Mouse (Mus musculus) CH12.LX (cell line): ENCODE measurements at regions not wholly inside any gene's neighbourhood (a gene's known extent, or its start where the extent isn't known, plus 50 kb on each side); places are given as distances from the start of the nearest gene placed in this dataset.

ENCODE experiments used
- CTCF ChIP-seq, 2 experiments: IDR thresholded peaks in 1 of 2; conservative IDR thresholded peaks in 1 of 2; 2 replicates each; pipeline ENCODE4 v1.5.1; 2011 to 2012; ENCODE audit warnings: low read depth in 2 of 2, low read length in 2 of 2, improper control_type of control experiment in 1 of 2, inconsistent platforms in 1 of 2, mild to moderate bottlenecking in 1 of 2, moderate library complexity in 1 of 2
- E2F4 ChIP-seq: IDR thresholded peaks from 2 replicates; pipeline ENCODE4 v1.6.1; 2011; ENCODE audit warnings: low read depth, low read length, improper control_type of control experiment; ENCODE audit not compliant: insufficient replicate concordance
- MXI1 ChIP-seq: IDR thresholded peaks from 2 replicates; pipeline ENCODE4 v1.6.1; 2011; ENCODE audit warnings: mild to moderate bottlenecking, low read depth, low read length, improper control_type of control experiment
- POLR2A ChIP-seq: IDR thresholded peaks from 2 replicates; pipeline ENCODE4 v1.6.1; 2011; ENCODE audit warnings: low read depth, mild to moderate bottlenecking, improper control_type of control experiment, low read length
- RAD21 ChIP-seq: IDR thresholded peaks from 2 replicates; pipeline ENCODE4 v1.6.1; 2011; ENCODE audit warnings: low read depth, mild to moderate bottlenecking, low read length, improper control_type of control experiment, moderate library complexity
- TBP ChIP-seq: conservative IDR thresholded peaks from 2 replicates; pipeline ENCODE4 v1.6.1; 2011; ENCODE audit warnings: low read depth, low read length, improper control_type of control experiment
- TCF12 ChIP-seq: IDR thresholded peaks from 2 replicates; pipeline ENCODE4 v1.6.1; 2014; ENCODE audit warnings: low read depth, mild to moderate bottlenecking, inconsistent platforms, low read length, improper control_type of control experiment
- ZKSCAN1 ChIP-seq: IDR thresholded peaks from 2 replicates; pipeline ENCODE4 v1.6.1; 2012; ENCODE audit warnings: low read depth, inconsistent platforms, low read length, improper control_type of control experiment, borderline replicate concordance

- TF ChIP-seq MXI1, result no peak
- TF ChIP-seq E2F4, result no peak
- TF ChIP-seq CTCF (conservative IDR thresholded peaks at IDR 0.05 in 1 of 2, IDR thresholded peaks at IDR 0.05 in 1 of 2; ENCODE audit: low read depth in 2 of 2, low read length in 2 of 2), result no peak
- no peak for TF ChIP-seq RAD21
- TF ChIP-seq TCF12, result no peak
- TF ChIP-seq TBP, result no peak
- TF ChIP-seq ZKSCAN1, result no peak
- TF ChIP-seq POLR2A, result no peak
Observed at GRCm38 (mm10) chr15:50401386-50401785, 3483.3 kb upstream of the Gm7489 start.
